8 mouse cellular contexts compared by ENCODE assay signal in genomic region chr2:103796211-103796860, GRCm38 (mm10). TPM values are rescaled to one million over a fixed set of nuclear protein-coding genes. Genes with fewer than 3 reads are reported as not detected.
A peak's percentile ranks its signal among the peaks of the same experiment; 100 is the strongest.
DNase-seq lines count a peak whose midpoint lies in the region; ATAC-seq and TF ChIP-seq lines count a peak whose summit lies in the region.

No protein-coding gene starts in this region.

- H3K4me2 ChIP-seq in neural tube, embryonic 14.5 days (ENCODE audit: low read depth, low read length): peak overlapping the region; percentile 71

- no peaks in the 10 kb centered on the region for H3K9me3 ChIP-seq in forebrain, embryonic 10.5 days
- H3K9me3 ChIP-seq in neural tube, embryonic 14.5 days (ENCODE audit: control insufficient read depth, low read length): no peaks in the 10 kb centered on the region

- H3K9ac ChIP-seq in neural tube, embryonic 14.5 days (replicated peaks; ENCODE audit: low read depth, low read length): peak overlapping the region; percentile 99

- peaks cover 36% of the 10 kb centered on the region for H3K4me1 ChIP-seq in forebrain, embryonic 10.5 days
- no peaks in the 10 kb centered on the region for H3K4me1 ChIP-seq in lung, adult 2 months (ENCODE audit: control insufficient read depth, insufficient read depth, low read length)
- peaks cover 22% of the 10 kb centered on the region for H3K4me1 ChIP-seq in neural tube, embryonic 14.5 days (ENCODE audit: control insufficient read depth, insufficient read depth, low read length)

- intact Hi-C loops in heart, postnatal 10 days (cut with DNase I): loop anchor here (2.0 kb wide), 2 partner anchors 36 to 52 kb away; partner anchors contain the start of gene Nat10

- peaks cover 45% of the 10 kb centered on the region for H3K36me3 ChIP-seq in forebrain, embryonic 10.5 days (replicated peaks)
- H3K36me3 ChIP-seq in neural tube, embryonic 14.5 days (ENCODE audit: control insufficient read depth, insufficient read depth, low read length): peaks cover 4% of the 10 kb centered on the region

- peak overlapping the region; percentile 97 for H3K27ac ChIP-seq in forebrain, embryonic 10.5 days
- peak overlapping the region; percentile 100 for H3K27ac ChIP-seq in neural tube, embryonic 14.5 days (ENCODE audit: low read depth, low read length)

- TF ChIP-seq CTCF in lung, adult 2 months (IDR thresholded peaks at IDR 0.05; ENCODE audit: insufficient read depth, low read length): no peak

- ATAC-seq in neural tube, embryonic 14.5 days (ENCODE audit: low read depth): peak; percentile 68

- TF ChIP-seq POLR2A in lung, adult 2 months (IDR thresholded peaks at IDR 0.05; ENCODE audit: borderline replicate concordance, extremely low read depth, low read depth, low read length): no peak

- DNase-seq in CD8-positive naive resting alpha-beta T cell, adult 2 months (ENCODE audit: low read depth in 2 of 2, low spot score in 2 of 2): peak; percentile 33 to 54
- peak; percentile 68 for DNase-seq in brain, adult 2 months (ENCODE audit: low read depth, low spot score)
- DNase-seq in forebrain, embryonic 10.5 days (ENCODE audit: extremely low spot score, low spot score): peak; percentile 67
- peak; percentile 65 to 67 for DNase-seq in heart, postnatal 10 days
- peak; percentile 22 for DNase-seq in large intestine, adult 2 months (ENCODE audit: low read depth, low spot score)
- DNase-seq in lung, adult 2 months: peak; percentile 73
- DNase-seq in testis, postnatal 10 days (ENCODE audit: low spot score): peak; percentile 74

- no peaks in the 10 kb centered on the region for H3K27me3 ChIP-seq in forebrain, embryonic 10.5 days (ENCODE audit: poor library complexity, severe bottlenecking)
- no peaks in the 10 kb centered on the region for H3K27me3 ChIP-seq in neural tube, embryonic 14.5 days (ENCODE audit: control insufficient read depth, insufficient read depth, low read length)

- under 1% methylated on average over 42 of the region's 42 CpGs for WGBS in forebrain, embryonic 10.5 days
- WGBS in large intestine, adult 2 months: under 1% methylated on average over 42 of the region's 42 CpGs
- under 1% methylated on average over 42 of the region's 42 CpGs for WGBS in lung, adult 2 months
- WGBS in neural tube, embryonic 14.5 days: under 1% methylated on average over 42 of the region's 42 CpGs

- H3K4me3 ChIP-seq in forebrain, embryonic 10.5 days: peak overlapping the region; percentile 71
- peak overlapping the region; percentile 98 for H3K4me3 ChIP-seq in lung, adult 2 months (replicated peaks; ENCODE audit: extremely low read depth, low read depth, low read length)
- H3K4me3 ChIP-seq in neural tube, embryonic 14.5 days (ENCODE audit: low read depth, low read length): peak overlapping the region; percentile 97

RNA-seq across cellular contexts. Expression of gene Caprin1, which starts 1.1 kb away (rescaled TPM):
- 508 and 532 TPM in 2 replicates for polyA plus RNA-seq in forebrain, embryonic 10.5 days (2016; fragmentation: Nextera tagmentation; extraction: Ambion mirVana)
- total RNA-seq in heart, postnatal 10 days (2021): 100 to 1,000 TPM; 228 to 246 TPM
- polyA plus RNA-seq in large intestine, adult 2 months (2012; rRNA removed): 73.7 and 131 TPM in 2 replicates
- 81.6 and 92.2 TPM in 2 replicates for polyA plus RNA-seq in lung, adult 2 months (2012; rRNA removed)
- polyA plus RNA-seq in neural tube, embryonic 14.5 days (2014; fragmentation: Nextera tagmentation; extraction: Ambion mirVana): 397 and 480 TPM in 2 replicates

RNA-seq across cellular contexts. Expression of gene Nat10, which starts 35.3 kb away (rescaled TPM):
- polyA plus RNA-seq in forebrain, embryonic 10.5 days (2016; fragmentation: Nextera tagmentation; extraction: Ambion mirVana): 37.2 and 37.5 TPM in 2 replicates
- 10 to 100 TPM; 17.6 to 20.7 TPM for total RNA-seq in heart, postnatal 10 days (2021)
- polyA plus RNA-seq in large intestine, adult 2 months (2012; rRNA removed): 19.6 and 31.1 TPM in 2 replicates
- polyA plus RNA-seq in lung, adult 2 months (2012; rRNA removed): 24.3 and 30.7 TPM in 2 replicates
- polyA plus RNA-seq in neural tube, embryonic 14.5 days (2014; fragmentation: Nextera tagmentation; extraction: Ambion mirVana): 21.9 and 22.7 TPM in 2 replicates

Comparison
In these comparisons a context has a peak if more than half of its experiments do, and no peak if none do; other contexts are left out.
1. Peak in every context shown above with its lines: DNase-seq, ATAC-seq, H3K4me3 ChIP-seq and H3K27ac ChIP-seq.
2. DNase-seq: peak in every context shown above with its lines; median percentile 74 in testis, postnatal 10 days; 73 in lung, adult 2 months; 68 in brain, adult 2 months; 67 in forebrain, embryonic 10.5 days; 66 in heart, postnatal 10 days; 44 in CD8-positive naive resting alpha-beta T cell, adult 2 months; 22 in large intestine, adult 2 months.